In genomic region chr16:97168030-97168429, GRCm38 (mm10) we compare ENCODE assay signal across 1 mouse cellular context.
A peak's percentile ranks its signal among the peaks of the same experiment; 100 is the strongest.
TF ChIP-seq lines count a peak whose summit lies in the region.

No protein-coding gene starts in this region.

TF ChIP-seq in CH12.LX, 34 proteins besides CTCF, POLR2A, EP300 and RAD21 (continued from another document):
- no peak for TF ChIP-seq USF1 (IDR thresholded peaks at IDR 0.05; ENCODE audit: low read depth, low read length)
- TF ChIP-seq MAFK (IDR thresholded peaks at IDR 0.05; ENCODE audit: insufficient replicate concordance, low read length): no peak
- no peak for TF ChIP-seq SIN3A (IDR thresholded peaks at IDR 0.05; ENCODE audit: low read length)
- TF ChIP-seq MAX (IDR thresholded peaks at IDR 0.05; ENCODE audit: low read length): no peak
- TF ChIP-seq E2F4 (IDR thresholded peaks at IDR 0.05; ENCODE audit: insufficient replicate concordance, low read depth, low read length): no peak
- no peak for TF ChIP-seq MAZ (IDR thresholded peaks at IDR 0.05; ENCODE audit: low read depth, low read length)
- TF ChIP-seq IRF4 (IDR thresholded peaks at IDR 0.05; ENCODE audit: low read depth, low read length): no peak
- TF ChIP-seq POLR2AphosphoS2 (IDR thresholded peaks at IDR 0.05; ENCODE audit: low read depth, low read length): no peak
- TF ChIP-seq JUND (conservative IDR thresholded peaks at IDR 0.05; ENCODE audit: low read depth, low read length): 0 out of 2 replicates have a peak, but pooled peaks have one; percentile 5
- no peak for TF ChIP-seq KAT2A (IDR thresholded peaks at IDR 0.05; ENCODE audit: insufficient replicate concordance, low read length)
- TF ChIP-seq USF2 (conservative IDR thresholded peaks at IDR 0.05; ENCODE audit: low read depth, low read length): no peak
- TF ChIP-seq RCOR1 (conservative IDR thresholded peaks at IDR 0.05; ENCODE audit: low read depth, low read length): no peak
- no peak for TF ChIP-seq SMC3 (IDR thresholded peaks at IDR 0.05; ENCODE audit: low read depth, low read length)
- TF ChIP-seq ZMIZ1 (IDR thresholded peaks at IDR 0.05; ENCODE audit: low read depth, low read length): no peak
- peak; percentile 64; the same call in 1 of the 2 replicates for TF ChIP-seq ETS1 (conservative IDR thresholded peaks at IDR 0.05; ENCODE audit: low read depth, low read length)
- TF ChIP-seq ZKSCAN1 (IDR thresholded peaks at IDR 0.05; ENCODE audit: borderline replicate concordance, low read depth, low read length): no peak
- TF ChIP-seq ZNF384 (IDR thresholded peaks at IDR 0.05; ENCODE audit: low read depth, low read length): no peak
- TF ChIP-seq UBTF (IDR thresholded peaks at IDR 0.05; ENCODE audit: low read depth, low read length): no peak
- TF ChIP-seq MYC (IDR thresholded peaks at IDR 0.05; ENCODE audit: low read depth, low read length): 0 out of 2 replicates have a peak, but pooled peaks have one; percentile 25
- TF ChIP-seq PAX5 (IDR thresholded peaks at IDR 0.05; ENCODE audit: low read length): no peak
- TF ChIP-seq CHD1 (IDR thresholded peaks at IDR 0.05; ENCODE audit: low read depth, low read length): no peak
- no peak for TF ChIP-seq ELF1 (IDR thresholded peaks at IDR 0.05; ENCODE audit: low read depth, low read length)
- peak; percentile 39 for TF ChIP-seq BHLHE40 (IDR thresholded peaks at IDR 0.05; ENCODE audit: low read depth, low read length)
- no peak for TF ChIP-seq NELFE (IDR thresholded peaks at IDR 0.05; ENCODE audit: low read depth, low read length)
- no peak for TF ChIP-seq CHD2 (IDR thresholded peaks at IDR 0.05; ENCODE audit: low read length)
- no peak for TF ChIP-seq HCFC1 (IDR thresholded peaks at IDR 0.05; ENCODE audit: low read depth, low read length)
- TF ChIP-seq NRF1 (IDR thresholded peaks at IDR 0.05; ENCODE audit: low read depth, low read length): no peak
TF ChIP-seq in CH12.LX: peak in this region for 5.
